Mouse (Mus musculus) midbrain, embryonic 16.5 days (tissue): ENCODE results near the gene Mn1. TPM values are rescaled to one million over a fixed set of nuclear protein-coding genes. Genes with fewer than 3 reads are reported as not detected.
A peak's percentile ranks its signal among the peaks of the same experiment; 100 is the strongest.

Source experiments
- ATAC-seq: fragments of 200-750 bp; cut with Nextera tagmentation; 2 replicates; pipeline ENCODE4 v1.8.0; 2017; ENCODE audit warnings: moderate TSS enrichment
- H3K27ac ChIP-seq: fragments of 300-500 bp; sonication (generic); 2 replicates; pipeline ENCODE4 v1.5.1; 2014; ENCODE audit warnings: mild to moderate bottlenecking, low read length, mixed read lengths
- H3K27me3 ChIP-seq: fragments of 300-500 bp; sonication (generic); 2 replicates; pipeline ENCODE4 v1.6.1; 2014; ENCODE audit warnings: low read depth, low read length, mixed read lengths; ENCODE audit not compliant: control insufficient read depth, insufficient read depth
- H3K36me3 ChIP-seq: fragments of 300-500 bp; sonication (generic); 2 replicates; pipeline ENCODE4 v1.6.1; 2014; ENCODE audit warnings: mild to moderate bottlenecking, low read length, moderate library complexity, mixed read lengths; ENCODE audit not compliant: control insufficient read depth, insufficient read depth
- H3K4me1 ChIP-seq: fragments of 300-500 bp; sonication (generic); 2 replicates; pipeline ENCODE4 v1.6.1; 2014; ENCODE audit warnings: mild to moderate bottlenecking, low read length, mixed read lengths; ENCODE audit not compliant: control insufficient read depth, insufficient read depth
- H3K4me2 ChIP-seq: fragments of 300-500 bp; sonication (generic); 2 replicates; pipeline ENCODE4 v1.6.1; 2014; ENCODE audit warnings: mild to moderate bottlenecking, low read length, mixed read lengths
- H3K4me3 ChIP-seq: fragments of 300-500 bp; sonication (generic); 2 replicates; pipeline ENCODE4 v1.5.1; 2014; ENCODE audit warnings: low read depth, mild to moderate bottlenecking, low read length, moderate library complexity, mixed read lengths
- H3K9ac ChIP-seq: fragments of 300-500 bp; sonication (generic); 2 replicates; pipeline ENCODE4 v1.6.1; 2014; ENCODE audit warnings: low read depth, low read length, mixed read lengths
- H3K9me3 ChIP-seq: fragments of 300-500 bp; sonication (generic); replicated peaks from 2 replicates; pipeline ENCODE4 v1.6.1; 2014; ENCODE audit warnings: mild to moderate bottlenecking, low read length, mixed read lengths; ENCODE audit not compliant: control insufficient read depth, poor library complexity, severe bottlenecking
- WGBS: fragments of 180-500 bp; shearing (Covaris S2); extraction: QIAGEN DNeasy Blood & Tissue Kit; methylation state at CpG from one replicate; pipeline ENCODE4 v1.1.7; 2014; 5-methylcytosine and 5-hydroxymethylcytosine counted together
- polyA plus RNA-seq: library from polyadenylated mRNA; unstranded; fragments of >200 nt; fragmentation: Nextera tagmentation; extraction: Ambion mirVana; gene quantifications from 2 replicates; pipeline ENCODE4 v1.2.1, GENCODE M21; 2015

The Mn1 gene
- polyA plus RNA-seq, 1 experiment from 2014 or later, result 50.3 TPM

- Histone ChIP-seq H3K27me3 (no peaks in the 10 kb centered on the region), H3K4me1 (peaks cover 3% of the 10 kb centered on the region; the same call in 1 of the 2 replicates), H3K4me2 (no peak overlapping the region), H3K4me3 (no peak overlapping the region), H3K9me3 (no peaks in the 10 kb centered on the region), H3K27ac (no peak overlapping the region), H3K36me3 (no peaks in the 10 kb centered on the region), H3K9ac (no peak overlapping the region)
- 93% methylated on average over 6 of the region's 6 CpGs for WGBS
- ATAC-seq, result no peak
Observed at GRCm38 (mm10) chr5:111402651-111402996, 14.5 kb upstream of the Mn1 start.

GRCm38 (mm10) chr5:111404721-111405120 is 12.4 kb upstream of the Mn1 start:
- Histone ChIP-seq H3K27me3 (no peaks in the 10 kb centered on the region), H3K4me3 (no peak overlapping the region), H3K4me1 (peaks cover 8% of the 10 kb centered on the region), H3K9me3 (no peaks in the 10 kb centered on the region), H3K9ac (no peak overlapping the region), H3K27ac (no peak overlapping the region), H3K4me2 (no peak overlapping the region), H3K36me3 (no peaks in the 10 kb centered on the region)
- no peak for ATAC-seq
- WGBS, result 81% methylated on average over 6 of the region's 6 CpGs

GRCm38 (mm10) chr5:111408470-111409105 is 8.6 kb upstream of the Mn1 start:
- no peak for ATAC-seq
- Histone ChIP-seq H3K27me3 (no peaks in the 10 kb centered on the region), H3K9me3 (no peaks in the 10 kb centered on the region), H3K4me3 (no peak overlapping the region), H3K4me1 (peaks cover 10% of the 10 kb centered on the region), H3K4me2 (no peak overlapping the region), H3K27ac (no peak overlapping the region), H3K36me3 (no peaks in the 10 kb centered on the region), H3K9ac (peak overlapping the region; percentile 49)
- 17% methylated on average over 14 of the region's 14 CpGs for WGBS

GRCm38 (mm10) chr5:111409412-111410044 is 7.6 kb upstream of the Mn1 start:
- Histone ChIP-seq H3K4me3 (no peak overlapping the region), H3K9ac (no peak overlapping the region), H3K4me2 (no peak overlapping the region), H3K27me3 (no peaks in the 10 kb centered on the region), H3K36me3 (no peaks in the 10 kb centered on the region), H3K27ac (no peak overlapping the region), H3K4me1 (peaks cover 13% of the 10 kb centered on the region), H3K9me3 (no peaks in the 10 kb centered on the region)
- ATAC-seq, result no peak
- 62% methylated on average over 1 of the region's 1 CpGs for WGBS

GRCm38 (mm10) chr5:111410665-111411064 is 6.5 kb upstream of the Mn1 start:
- no peak overlapping the region for H3K9ac ChIP-seq
- ATAC-seq, result no peak
- H3K4me3 ChIP-seq, result no peak overlapping the region
- peaks cover 24% of the 10 kb centered on the region for H3K4me1 ChIP-seq
- H3K9me3 ChIP-seq, result no peaks in the 10 kb centered on the region
- no peak overlapping the region for H3K27ac ChIP-seq
- no peak overlapping the region for H3K4me2 ChIP-seq
- no peaks in the 10 kb centered on the region for H3K36me3 ChIP-seq
- no peaks in the 10 kb centered on the region for H3K27me3 ChIP-seq
- 85% methylated on average over 3 of the region's 3 CpGs for WGBS

GRCm38 (mm10) chr5:111414192-111414591 is 3.0 kb upstream of the Mn1 start:
- Histone ChIP-seq H3K4me2 (peak overlapping the region; percentile 98), H3K4me3 (no peak overlapping the region)

GRCm38 (mm10) chr5:111414770-111415249 is 2.4 kb upstream of the Mn1 start:
- 30% methylated on average over 4 of the region's 4 CpGs for WGBS
- Histone ChIP-seq H3K9ac (peak overlapping the region; percentile 81), H3K9me3 (no peaks in the 10 kb centered on the region), H3K4me3 (peak overlapping the region; percentile 77), H3K4me2 (peak overlapping the region; percentile 98), H3K27ac (peak overlapping the region; percentile 78), H3K4me1 (peaks cover 26% of the 10 kb centered on the region), H3K36me3 (no peaks in the 10 kb centered on the region), H3K27me3 (no peaks in the 10 kb centered on the region)
- no peak for ATAC-seq

More at GRCm38 (mm10) chr5:111414192-111414591, 3.0 kb upstream of the Mn1 start:
- Histone ChIP-seq H3K27ac (peak overlapping the region; percentile 78), H3K36me3 (no peaks in the 10 kb centered on the region), H3K9ac (0 out of 2 replicates have a peak overlapping the region, but pooled peaks have one; percentile 31), H3K27me3 (no peaks in the 10 kb centered on the region), H3K9me3 (no peaks in the 10 kb centered on the region), H3K4me1 (peaks cover 22% of the 10 kb centered on the region)
- peak; percentile 36; the same call in 1 of the 2 replicates for ATAC-seq
- WGBS, result 0% methylated on average over 5 of the region's 5 CpGs

- peak overlapping the region; percentile 81 for H3K9ac ChIP-seq
- peak overlapping the region; percentile 78 for H3K27ac ChIP-seq
- H3K4me2 ChIP-seq, result peak overlapping the region; percentile 98
- no peak for ATAC-seq
- H3K27me3 ChIP-seq, result no peaks in the 10 kb centered on the region
- WGBS, result 0% methylated on average over 14 of the region's 14 CpGs
- H3K36me3 ChIP-seq, result no peaks in the 10 kb centered on the region
- H3K4me1 ChIP-seq, result peaks cover 28% of the 10 kb centered on the region
- H3K4me3 ChIP-seq, result peak overlapping the region; percentile 77
- H3K9me3 ChIP-seq, result no peaks in the 10 kb centered on the region
Observed at GRCm38 (mm10) chr5:111415575-111415974, 1.6 kb upstream of the Mn1 start.

- Histone ChIP-seq H3K27ac (peak overlapping the region; percentile 96), H3K4me1 (peaks cover 32% of the 10 kb centered on the region), H3K4me3 (peak overlapping the region; percentile 77), H3K9me3 (no peaks in the 10 kb centered on the region), H3K36me3 (no peaks in the 10 kb centered on the region), H3K9ac (peak overlapping the region; percentile 81), H3K27me3 (no peaks in the 10 kb centered on the region), H3K4me2 (peak overlapping the region; percentile 98)
- ATAC-seq, result no peak
- under 1% methylated on average over 13 of the region's 13 CpGs for WGBS
Observed at GRCm38 (mm10) chr5:111416048-111416447, 1.1 kb upstream of the Mn1 start.
